Mouse (Mus musculus) layer of hippocampus, postnatal 10 days (tissue): ENCODE results near the gene Sirt3. TPM values are rescaled to one million over a fixed set of nuclear protein-coding genes. Genes with fewer than 3 reads are reported as not detected.

Source experiments
- DNase-seq, 2 experiments: peaks; one replicate each; pipeline ENCODE4 v3.0.0; 2021; ENCODE audit warnings: low spot score in 2 of 2
- long read RNA-seq: library from polyadenylated mRNA; stranded (forward); transcript quantifications from one replicate; pipeline ENCODE4 v2.0.0, GENCODE M21; 2023
- total RNA-seq, 2 experiments: library from RNA; stranded (reverse); gene quantifications; 2 replicates each; pipeline ENCODE4 v1.2.3; 2021

The Sirt3 gene
- total RNA-seq: 10 to 100 TPM; 46.0 to 48.6 TPM
- long read RNA-seq, transcript Sirt3-202 (7 exons, 1,416 nt): major isoform, 42 of 77 reads
- long read RNA-seq, partial matches to known transcripts: 7 of 77 reads
- long read RNA-seq, other reads (novel, unspliced or antisense): 24 of 77 reads

- peak; percentile 91 to 95 for DNase-seq
Observed at GRCm38 (mm10) chr7:140881696-140882468, at the start of gene Sirt3, which contains the start of gene Psmd13. TSS of gene Sirt3 (minus strand) at chr7:140882309. TSS of gene Psmd13 (plus strand) at chr7:140881968.

- DNase-seq: no peak
Observed at GRCm38 (mm10) chr7:140927181-140927580, 45.1 kb upstream of the Sirt3 start.

GRCm38 (mm10) chr7:140923070-140923775 lies 41.1 kb upstream of the Sirt3 start:
- no peak for DNase-seq

GRCm38 (mm10) chr7:140922398-140923069 lies 40.4 kb upstream of the Sirt3 start:
- peak; percentile 52 to 58 for DNase-seq

- DNase-seq: no peak
Observed at GRCm38 (mm10) chr7:140921225-140921975, 39.3 kb upstream of the Sirt3 start.

GRCm38 (mm10) chr7:140920418-140921029 lies 38.4 kb upstream of the Sirt3 start, which contains the start of gene Nlrp6:
TSS of gene Nlrp6 (plus strand) at chr7:140920902.
- no peak for DNase-seq

GRCm38 (mm10) chr7:140919911-140920310 lies 37.8 kb upstream of the Sirt3 start:
- no peak for DNase-seq

- DNase-seq: no peak
Observed at GRCm38 (mm10) chr7:140914031-140914690, 32.1 kb upstream of the Sirt3 start.

- no peak for DNase-seq
Observed at GRCm38 (mm10) chr7:140912846-140913482, 30.9 kb upstream of the Sirt3 start.

GRCm38 (mm10) chr7:140912293-140912692 lies 30.2 kb upstream of the Sirt3 start:
- DNase-seq: no peak

GRCm38 (mm10) chr7:140908634-140909107 lies 26.6 kb upstream of the Sirt3 start:
- peak; percentile 67 to 80 for DNase-seq

- DNase-seq: no peak
Observed at GRCm38 (mm10) chr7:140908181-140908580, 26.1 kb upstream of the Sirt3 start.

- no peak for DNase-seq
Observed at GRCm38 (mm10) chr7:140907697-140908096, 25.6 kb upstream of the Sirt3 start.

- no peak for DNase-seq
Observed at GRCm38 (mm10) chr7:140907131-140907530, 25.0 kb upstream of the Sirt3 start.

- no peak for DNase-seq
Observed at GRCm38 (mm10) chr7:140905642-140906081, 23.6 kb upstream of the Sirt3 start.

- DNase-seq: peak; percentile 87 to 90
Observed at GRCm38 (mm10) chr7:140903212-140903611, 21.1 kb upstream of the Sirt3 start.

- no peak for DNase-seq
Observed at GRCm38 (mm10) chr7:140902036-140902875, 20.1 kb upstream of the Sirt3 start.

GRCm38 (mm10) chr7:140900220-140900619 lies 18.1 kb upstream of the Sirt3 start, which contains the start of gene Cox8b:
TSS of gene Cox8b (minus strand) at chr7:140900446.
- no peak for DNase-seq
